Mouse (Mus musculus) forebrain, embryonic 15.5 days (tissue): ENCODE data around the gene Nfia. TPM values are rescaled to one million over a fixed set of nuclear protein-coding genes. Genes with fewer than 3 reads are reported as not detected.
A peak's percentile ranks its signal among the peaks of the same experiment; 100 is the strongest.

Experiments used
- ATAC-seq: fragments of 200-750 bp; cut with Nextera tagmentation; replicated peaks from 2 replicates; pipeline ENCODE4 v1.8.0; 2017; ENCODE audit warnings: mild to moderate bottlenecking, moderate TSS enrichment, moderate library complexity
- H3K27ac ChIP-seq: fragments of 300-500 bp; sonication (generic); replicated peaks from 2 replicates; pipeline ENCODE4 v1.5.1; 2015; ENCODE audit warnings: mild to moderate bottlenecking, inconsistent platforms
- H3K27me3 ChIP-seq: fragments of 300-500 bp; sonication (generic); 2 replicates; pipeline ENCODE4 v1.6.1; 2015; ENCODE audit warnings: inconsistent platforms
- H3K36me3 ChIP-seq: fragments of 300-500 bp; sonication (generic); 2 replicates; pipeline ENCODE4 v1.6.1; 2015; ENCODE audit warnings: mild to moderate bottlenecking, inconsistent platforms
- H3K4me1 ChIP-seq: fragments of 300-500 bp; sonication (generic); 2 replicates; pipeline ENCODE4 v1.6.1; 2015; ENCODE audit warnings: inconsistent platforms
- H3K4me2 ChIP-seq: fragments of 300-500 bp; sonication (generic); replicated peaks from 2 replicates; pipeline ENCODE4 v1.6.1; 2015; ENCODE audit warnings: mild to moderate bottlenecking, inconsistent platforms
- H3K4me3 ChIP-seq: fragments of 300-500 bp; sonication (generic); 2 replicates; pipeline ENCODE4 v1.5.1; 2015; ENCODE audit warnings: mild to moderate bottlenecking, inconsistent platforms
- H3K9ac ChIP-seq: fragments of 300-500 bp; sonication (generic); replicated peaks from 2 replicates; pipeline ENCODE4 v1.6.1; 2015; ENCODE audit warnings: mild to moderate bottlenecking, inconsistent platforms
- H3K9me3 ChIP-seq: fragments of 300-500 bp; sonication (generic); 2 replicates; pipeline ENCODE4 v1.6.1; 2016; ENCODE audit warnings: inconsistent platforms
- WGBS: fragments of 180-500 bp; shearing (Covaris S2); methylation state at CpG from one replicate; pipeline ENCODE4 v1.1.7; 2015; ENCODE audit warnings: mixed read lengths; 5-methylcytosine and 5-hydroxymethylcytosine counted together
- polyA plus RNA-seq: library from polyadenylated mRNA; unstranded; fragments of >200 nt; fragmentation: Nextera tagmentation; extraction: Ambion mirVana; gene quantifications from 2 replicates; pipeline ENCODE4 v1.2.1, GENCODE M21; 2015

Gene Nfia
- polyA plus RNA-seq, 1 experiment from 2014 or later, result 98.3 TPM

- Histone ChIP-seq H3K27me3 (no peaks in the 10 kb centered on the region), H3K36me3 (no peaks in the 10 kb centered on the region), H3K9me3 (no peaks in the 10 kb centered on the region), H3K9ac (no peak overlapping the region), H3K27ac (no peak overlapping the region), H3K4me2 (no peak overlapping the region), H3K4me1 (peaks cover 46% of the 10 kb centered on the region), H3K4me3 (no peak overlapping the region)
- 83% methylated on average over 3 of the region's 3 CpGs for WGBS
- no peak for ATAC-seq
These were observed 36.4 kb downstream of the Nfia start for GRCm38 (mm10) chr4:97808885-97809284.

GRCm38 (mm10) chr4:97809582-97810295 is 37.2 kb downstream of the Nfia start:
- Histone ChIP-seq H3K9ac (no peak overlapping the region), H3K27me3 (no peaks in the 10 kb centered on the region), H3K27ac (no peak overlapping the region), H3K9me3 (no peaks in the 10 kb centered on the region), H3K36me3 (no peaks in the 10 kb centered on the region), H3K4me1 (peaks cover 45% of the 10 kb centered on the region), H3K4me3 (no peak overlapping the region), H3K4me2 (no peak overlapping the region)
- WGBS, result 74% methylated on average over 4 of the region's 4 CpGs
- ATAC-seq, result no peak

- ATAC-seq, result no peak
- H3K9ac ChIP-seq, result no peak overlapping the region
- 61% methylated on average over 7 of the region's 7 CpGs for WGBS
- H3K4me3 ChIP-seq, result no peak overlapping the region
- H3K36me3 ChIP-seq, result no peaks in the 10 kb centered on the region
- H3K27ac ChIP-seq, result peak overlapping the region; percentile 48; the same call in 1 of the 2 replicates
- no peaks in the 10 kb centered on the region for H3K27me3 ChIP-seq
- peaks cover 41% of the 10 kb centered on the region for H3K4me1 ChIP-seq
- no peak overlapping the region for H3K4me2 ChIP-seq
- H3K9me3 ChIP-seq, result no peaks in the 10 kb centered on the region
These were observed 37.9 kb downstream of the Nfia start for GRCm38 (mm10) chr4:97810348-97810939.

- H3K4me3 ChIP-seq, result no peak overlapping the region
- H3K36me3 ChIP-seq, result no peaks in the 10 kb centered on the region
- no peak overlapping the region for H3K9ac ChIP-seq
- H3K4me2 ChIP-seq, result no peak overlapping the region
- H3K4me1 ChIP-seq, result peaks cover 41% of the 10 kb centered on the region
- H3K9me3 ChIP-seq, result no peaks in the 10 kb centered on the region
- H3K27ac ChIP-seq, result no peak overlapping the region
- 79% methylated on average over 5 of the region's 5 CpGs for WGBS
- ATAC-seq, result no peak
- H3K27me3 ChIP-seq, result no peaks in the 10 kb centered on the region
These were observed 40.5 kb downstream of the Nfia start for GRCm38 (mm10) chr4:97813035-97813434.

GRCm38 (mm10) chr4:97813996-97814395 is 41.5 kb downstream of the Nfia start:
- no peaks in the 10 kb centered on the region for H3K9me3 ChIP-seq
- no peaks in the 10 kb centered on the region for H3K27me3 ChIP-seq
- 41% methylated on average over 4 of the region's 4 CpGs for WGBS
- no peak for ATAC-seq
- H3K9ac ChIP-seq, result no peak overlapping the region
- peak overlapping the region; percentile 20; the same call in 1 of the 2 replicates for H3K27ac ChIP-seq
- peaks cover 48% of the 10 kb centered on the region for H3K4me1 ChIP-seq
- H3K4me3 ChIP-seq, result no peak overlapping the region
- no peak overlapping the region for H3K4me2 ChIP-seq
- H3K36me3 ChIP-seq, result no peaks in the 10 kb centered on the region

- Histone ChIP-seq H3K4me3 (no peak overlapping the region), H3K27me3 (no peaks in the 10 kb centered on the region), H3K27ac (no peak overlapping the region), H3K4me2 (no peak overlapping the region), H3K9ac (no peak overlapping the region), H3K36me3 (no peaks in the 10 kb centered on the region), H3K9me3 (no peaks in the 10 kb centered on the region), H3K4me1 (peaks cover 48% of the 10 kb centered on the region)
- ATAC-seq, result no peak
- 87% methylated on average over 7 of the region's 7 CpGs for WGBS
These were observed 42.0 kb downstream of the Nfia start for GRCm38 (mm10) chr4:97814515-97814914.

- H3K36me3 ChIP-seq, result no peaks in the 10 kb centered on the region
- no peak for ATAC-seq
- no peak overlapping the region for H3K4me3 ChIP-seq
- no peak overlapping the region for H3K4me2 ChIP-seq
- H3K27ac ChIP-seq, result 0 out of 2 replicates have a peak overlapping the region, but pooled peaks have one; percentile 25
- peaks cover 39% of the 10 kb centered on the region for H3K4me1 ChIP-seq
- H3K27me3 ChIP-seq, result no peaks in the 10 kb centered on the region
- no peak overlapping the region for H3K9ac ChIP-seq
- H3K9me3 ChIP-seq, result no peaks in the 10 kb centered on the region
These were observed 43.5 kb downstream of the Nfia start for GRCm38 (mm10) chr4:97816001-97816400.

- H3K4me3 ChIP-seq, result no peak overlapping the region
- no peaks in the 10 kb centered on the region for H3K27me3 ChIP-seq
- H3K9me3 ChIP-seq, result no peaks in the 10 kb centered on the region
- 0 out of 2 replicates have a peak overlapping the region, but pooled peaks have one; percentile 29 for H3K27ac ChIP-seq
- 65% methylated on average over 3 of the region's 3 CpGs for WGBS
- H3K9ac ChIP-seq, result no peak overlapping the region
- H3K36me3 ChIP-seq, result no peaks in the 10 kb centered on the region
- peaks cover 39% of the 10 kb centered on the region for H3K4me1 ChIP-seq
- no peak overlapping the region for H3K4me2 ChIP-seq
- ATAC-seq, result no peak
These were observed 44.2 kb downstream of the Nfia start for GRCm38 (mm10) chr4:97816753-97817152.

GRCm38 (mm10) chr4:97817741-97818140 is 45.2 kb downstream of the Nfia start:
- no peaks in the 10 kb centered on the region for H3K9me3 ChIP-seq
- no peak overlapping the region for H3K4me2 ChIP-seq
- 67% methylated on average over 1 of the region's 1 CpGs for WGBS
- H3K9ac ChIP-seq, result no peak overlapping the region
- no peaks in the 10 kb centered on the region for H3K36me3 ChIP-seq
- ATAC-seq, result no peak
- H3K4me3 ChIP-seq, result no peak overlapping the region
- H3K4me1 ChIP-seq, result peaks cover 39% of the 10 kb centered on the region
- no peaks in the 10 kb centered on the region for H3K27me3 ChIP-seq
- peak overlapping the region; percentile 29; the same call in 1 of the 2 replicates for H3K27ac ChIP-seq

GRCm38 (mm10) chr4:97818498-97818897 is 46.0 kb downstream of the Nfia start:
- H3K4me1 ChIP-seq, result peaks cover 46% of the 10 kb centered on the region
- no peaks in the 10 kb centered on the region for H3K27me3 ChIP-seq
- no peaks in the 10 kb centered on the region for H3K9me3 ChIP-seq
- H3K4me3 ChIP-seq, result no peak overlapping the region
- no peak overlapping the region for H3K9ac ChIP-seq
- H3K36me3 ChIP-seq, result no peaks in the 10 kb centered on the region
- ATAC-seq, result no peak
- WGBS, result 55% methylated on average over 3 of the region's 3 CpGs
- no peak overlapping the region for H3K4me2 ChIP-seq
- H3K27ac ChIP-seq, result 0 out of 2 replicates have a peak overlapping the region, but pooled peaks have one; percentile 29

GRCm38 (mm10) chr4:97819101-97819500 is 46.6 kb downstream of the Nfia start:
- Histone ChIP-seq H3K27me3 (no peaks in the 10 kb centered on the region), H3K4me2 (no peak overlapping the region), H3K9ac (no peak overlapping the region), H3K36me3 (no peaks in the 10 kb centered on the region), H3K4me3 (no peak overlapping the region), H3K9me3 (no peaks in the 10 kb centered on the region), H3K27ac (0 out of 2 replicates have a peak overlapping the region, but pooled peaks have one; percentile 11), H3K4me1 (peaks cover 48% of the 10 kb centered on the region)
- 86% methylated on average over 8 of the region's 8 CpGs for WGBS
- no peak for ATAC-seq

- WGBS, result 72% methylated on average over 4 of the region's 4 CpGs
- Histone ChIP-seq H3K27me3 (no peaks in the 10 kb centered on the region), H3K9me3 (no peaks in the 10 kb centered on the region), H3K9ac (no peak overlapping the region), H3K36me3 (no peaks in the 10 kb centered on the region), H3K4me3 (no peak overlapping the region), H3K4me1 (peaks cover 61% of the 10 kb centered on the region), H3K4me2 (no peak overlapping the region), H3K27ac (no peak overlapping the region)
- ATAC-seq, result no peak
These were observed 48.1 kb downstream of the Nfia start for GRCm38 (mm10) chr4:97820474-97821259.
